Mouse (Mus musculus) CD8-positive naive resting alpha-beta T cell, adult 2 months (primary cell): ENCODE results near the gene Cox14.

ENCODE experiments used
- DNase-seq, 2 experiments: peaks; one replicate each; pipeline ENCODE4 v3.0.0; 2022; ENCODE audit warnings: low read depth in 2 of 2, low spot score in 2 of 2

The Cox14 gene

DNA sequence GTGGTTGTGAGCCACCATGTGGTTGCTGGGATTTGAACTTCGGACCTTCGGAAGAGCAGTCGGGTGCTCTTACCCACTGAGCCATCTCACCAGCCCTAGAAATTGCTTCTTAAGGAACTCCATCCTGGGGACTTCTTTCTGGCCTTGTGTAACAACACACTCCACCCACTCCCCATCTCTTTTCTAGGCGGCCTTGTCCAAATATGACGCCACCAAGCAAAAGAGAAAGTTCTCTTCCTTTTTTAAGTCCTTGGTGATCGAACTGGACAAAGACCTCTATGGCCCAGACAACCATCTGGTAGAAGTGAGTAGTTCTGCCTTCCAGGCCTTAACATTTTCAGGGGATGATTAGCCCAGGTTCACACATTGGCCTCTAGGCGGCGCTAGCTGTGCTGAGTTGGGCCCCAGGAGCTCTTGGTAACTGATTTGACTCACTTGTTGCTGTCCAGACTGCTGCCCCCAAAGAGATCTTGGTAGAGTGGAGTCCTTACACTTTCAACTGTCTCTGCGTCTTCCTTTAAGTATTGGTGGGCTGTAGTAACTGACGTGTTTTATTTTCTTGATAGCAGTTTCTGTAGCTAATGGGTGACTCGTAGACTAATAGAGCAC, 19.9 kb upstream of the Cox14 start, which contains the start of gene Gm17349:
TSS of gene Gm17349 (minus strand) at position 51 of the 609 bp plus-strand sequence.
- peak; percentile 37 to 58 for DNase-seq

DNA sequence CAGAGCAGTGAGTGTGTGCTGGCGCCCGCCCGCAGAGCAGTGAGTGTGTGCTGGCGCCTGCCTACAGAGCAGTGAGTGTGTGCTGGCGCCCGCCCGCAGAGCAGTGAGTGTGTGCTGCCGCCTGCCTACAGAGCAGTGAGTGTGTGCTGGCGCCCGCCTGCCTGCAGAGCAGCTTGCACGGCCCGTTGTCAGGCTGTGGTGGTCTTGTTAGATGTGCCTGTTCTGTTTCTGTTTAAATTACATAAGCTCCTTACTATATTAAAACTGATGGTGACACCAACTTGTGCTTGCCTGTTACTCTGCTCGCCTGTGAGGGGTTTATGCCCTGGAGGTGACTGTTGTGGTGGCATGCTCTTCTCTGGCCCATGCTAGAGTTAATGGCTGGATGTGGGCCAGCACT, 17.2 kb upstream of the Cox14 start:
- no peak for DNase-seq

DNA sequence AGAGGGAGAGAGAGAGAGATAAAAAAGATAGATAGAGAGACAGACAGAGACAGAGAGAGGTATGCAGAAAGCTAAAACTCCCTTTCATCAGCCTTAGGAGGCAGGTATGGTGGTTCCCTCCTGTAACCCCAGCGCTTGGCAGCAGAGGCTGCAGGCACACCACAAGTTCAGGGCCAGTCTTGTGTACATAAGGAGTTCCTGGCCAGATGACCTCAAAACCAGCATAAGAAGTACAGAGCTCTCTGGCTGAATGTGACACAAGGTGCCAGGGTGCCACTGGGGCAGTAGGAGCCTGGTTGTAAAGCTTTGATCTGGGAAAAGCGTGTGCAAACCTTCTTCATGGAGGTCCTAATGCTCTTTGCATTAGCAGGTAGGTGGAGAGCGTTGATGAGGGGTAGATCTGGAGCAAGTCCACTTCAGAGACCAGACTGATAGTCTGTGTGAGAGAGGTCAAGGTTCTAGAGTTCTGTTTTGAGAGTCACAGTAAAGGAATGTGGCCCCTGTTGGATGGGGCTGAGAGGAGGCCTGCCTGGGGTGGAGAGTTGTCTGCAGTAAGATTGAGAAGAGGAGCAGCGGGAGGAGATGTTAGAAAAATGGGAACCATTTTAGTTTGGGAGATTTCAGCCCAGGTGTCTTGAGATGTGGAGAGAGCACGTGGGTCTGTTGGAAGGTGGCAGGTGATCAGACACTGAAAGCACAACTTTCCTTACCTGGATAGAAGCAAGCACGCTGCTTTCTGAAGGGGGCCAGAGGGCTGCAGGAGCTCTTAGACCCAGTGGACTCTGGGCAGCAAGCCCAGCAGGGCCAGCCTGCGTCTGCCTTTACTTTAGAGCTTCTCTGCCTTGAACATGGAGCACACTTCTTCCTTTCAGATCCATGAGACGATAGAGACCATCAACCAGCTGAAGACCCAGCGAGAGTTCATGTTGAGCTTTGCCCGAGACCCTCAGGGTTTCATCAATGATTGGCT, 14.9 kb upstream of the Cox14 start:
- DNase-seq: no peak

DNA sequence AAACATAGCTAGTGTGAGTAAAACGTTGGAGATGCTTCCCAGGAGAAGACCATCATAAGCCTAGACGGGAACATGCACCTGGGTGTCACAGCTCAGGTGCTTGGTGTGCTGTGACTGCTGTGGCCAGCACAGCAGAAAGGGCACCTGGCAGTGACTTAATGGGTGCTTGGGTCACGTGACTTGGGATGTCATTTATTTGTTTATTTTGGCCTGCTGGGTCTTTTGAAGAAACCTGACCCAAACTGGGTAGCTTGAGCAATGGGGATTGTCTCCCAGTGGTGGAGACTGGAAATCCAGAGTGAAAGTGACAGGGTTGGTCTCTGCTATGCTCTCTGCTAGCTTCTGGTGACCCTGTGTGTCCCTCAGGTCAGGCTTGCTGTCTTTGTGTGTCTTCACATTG, 13.9 kb upstream of the Cox14 start:
- DNase-seq: no peak

DNA sequence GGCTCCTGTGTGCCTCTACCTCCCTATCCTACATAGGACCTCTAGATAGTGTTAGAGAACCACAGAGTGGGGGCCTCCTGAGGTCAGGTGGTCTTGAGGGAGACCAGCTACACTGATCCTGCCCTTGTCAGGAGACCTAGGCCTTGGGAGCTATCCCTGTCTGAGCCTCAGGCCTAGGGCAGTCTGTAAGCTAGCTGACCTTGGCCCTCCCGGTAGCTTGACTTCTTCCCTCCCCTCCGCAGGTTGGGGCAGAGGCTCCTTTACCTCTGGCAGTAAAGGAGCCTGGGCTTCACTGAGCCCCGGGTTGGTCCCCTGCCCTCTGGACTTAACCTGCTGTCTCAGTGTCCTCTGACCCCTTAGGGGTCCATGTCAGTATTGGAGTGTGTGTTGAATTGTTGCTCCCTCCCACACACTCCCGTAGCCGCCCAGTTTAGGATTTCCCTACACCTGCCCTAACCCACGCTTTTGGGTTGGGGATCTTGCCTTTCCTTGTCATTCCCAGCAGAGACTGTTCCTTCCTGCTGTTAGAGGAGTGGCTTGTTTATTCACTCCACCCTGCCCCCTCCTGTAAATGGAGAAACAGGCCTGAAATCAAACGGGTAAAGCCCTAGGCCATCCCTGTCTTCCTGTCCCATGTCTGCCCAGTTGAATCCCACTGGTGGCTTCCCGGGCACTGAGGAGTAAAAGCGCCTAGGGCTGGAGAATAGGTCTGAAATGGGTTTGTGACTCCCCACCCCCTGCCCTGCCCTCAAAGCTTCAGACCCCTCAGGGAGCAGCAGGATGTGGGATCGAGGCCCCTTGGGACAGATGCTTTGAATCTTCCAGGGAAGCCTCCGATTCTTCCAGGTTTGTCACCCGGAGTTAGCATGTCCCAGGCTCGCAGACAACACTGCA, 12.5 kb upstream of the Cox14 start:
- no peak for DNase-seq

DNA sequence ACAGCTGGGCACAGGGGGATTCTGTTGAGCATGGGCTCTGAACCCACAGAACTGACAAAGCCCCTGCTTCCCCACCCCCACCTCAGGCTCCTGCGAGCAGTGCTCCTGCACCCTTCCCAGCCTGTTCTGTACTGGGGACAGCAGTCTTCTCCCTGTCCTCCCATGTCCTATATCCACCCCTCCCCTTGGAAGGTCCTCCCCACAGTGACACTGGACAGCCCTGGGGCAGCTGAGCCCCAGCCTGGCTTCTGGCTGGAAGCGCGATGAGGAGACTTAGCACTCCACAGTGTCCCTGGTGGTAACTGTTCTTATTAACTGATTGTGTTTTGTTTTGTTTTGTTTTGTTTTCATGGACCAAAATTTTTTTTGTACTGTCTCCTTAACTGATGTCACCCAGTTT, 11.8 kb upstream of the Cox14 start:
- no peak for DNase-seq

DNA sequence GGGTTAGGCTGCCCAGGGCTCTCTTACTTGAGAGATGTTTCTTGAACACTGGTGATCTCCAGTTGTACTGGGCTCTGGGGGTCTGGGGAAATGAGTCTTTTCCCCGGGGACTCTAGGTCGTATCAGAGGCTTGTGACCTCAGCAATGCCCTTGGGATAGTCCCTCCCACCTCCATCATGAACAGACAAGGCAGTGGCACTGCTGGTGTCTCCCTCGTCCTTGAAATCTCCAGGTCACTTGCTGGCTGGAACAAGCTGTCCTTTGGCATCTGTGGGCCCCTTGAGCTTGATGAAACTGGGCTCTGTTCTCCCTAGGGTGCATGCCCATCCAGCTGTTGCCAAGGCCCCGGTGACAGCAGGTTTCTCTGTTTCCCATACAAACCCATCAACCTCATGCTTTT, 11.2 kb upstream of the Cox14 start:
- no peak for DNase-seq

DNA sequence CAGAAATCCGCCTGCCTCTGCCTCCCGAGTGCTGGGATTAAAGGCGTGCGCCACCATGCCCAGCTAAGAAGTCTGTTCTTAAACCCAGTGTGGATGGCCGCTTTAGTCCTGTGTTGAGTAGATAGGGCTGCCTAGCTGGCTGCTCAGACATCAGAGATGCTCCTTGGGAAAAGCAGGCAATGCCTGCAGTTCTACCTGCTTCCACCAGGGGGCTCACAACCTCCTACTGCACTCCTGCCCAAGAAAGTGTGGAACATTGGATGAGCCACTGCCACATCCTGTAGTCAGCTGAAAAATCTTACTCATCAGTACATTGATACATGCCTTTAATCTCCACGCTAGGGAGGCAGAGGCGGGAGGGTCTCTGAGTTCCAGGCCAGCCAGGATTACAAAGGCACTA, 10.6 kb upstream of the Cox14 start:
- peak; percentile 55 to 68 for DNase-seq

DNA sequence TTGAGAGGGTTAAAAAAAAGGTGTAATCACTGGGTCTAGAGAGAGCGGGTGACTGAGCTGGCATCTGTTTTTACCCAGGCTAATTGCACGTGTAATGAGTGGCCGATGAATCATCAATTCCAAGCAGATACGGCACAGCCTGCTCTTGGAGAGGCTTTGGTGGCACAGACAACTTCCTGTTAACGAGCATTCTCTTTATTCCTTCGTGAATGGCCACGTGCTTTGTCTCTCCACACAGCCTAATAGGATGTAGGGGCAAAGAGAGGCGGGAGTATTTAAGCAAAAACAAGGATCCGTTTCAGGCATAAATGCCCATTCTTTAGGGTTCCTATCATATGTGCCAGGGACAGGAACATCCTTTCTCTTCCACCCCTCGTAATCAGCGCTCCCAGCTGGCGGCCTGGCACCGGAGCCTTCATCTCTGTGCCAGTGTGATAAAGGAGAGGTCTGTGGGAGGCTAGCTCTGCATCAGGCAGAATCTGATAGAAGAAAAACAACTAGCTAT, 10.0 kb upstream of the Cox14 start:
- no peak for DNase-seq

DNA sequence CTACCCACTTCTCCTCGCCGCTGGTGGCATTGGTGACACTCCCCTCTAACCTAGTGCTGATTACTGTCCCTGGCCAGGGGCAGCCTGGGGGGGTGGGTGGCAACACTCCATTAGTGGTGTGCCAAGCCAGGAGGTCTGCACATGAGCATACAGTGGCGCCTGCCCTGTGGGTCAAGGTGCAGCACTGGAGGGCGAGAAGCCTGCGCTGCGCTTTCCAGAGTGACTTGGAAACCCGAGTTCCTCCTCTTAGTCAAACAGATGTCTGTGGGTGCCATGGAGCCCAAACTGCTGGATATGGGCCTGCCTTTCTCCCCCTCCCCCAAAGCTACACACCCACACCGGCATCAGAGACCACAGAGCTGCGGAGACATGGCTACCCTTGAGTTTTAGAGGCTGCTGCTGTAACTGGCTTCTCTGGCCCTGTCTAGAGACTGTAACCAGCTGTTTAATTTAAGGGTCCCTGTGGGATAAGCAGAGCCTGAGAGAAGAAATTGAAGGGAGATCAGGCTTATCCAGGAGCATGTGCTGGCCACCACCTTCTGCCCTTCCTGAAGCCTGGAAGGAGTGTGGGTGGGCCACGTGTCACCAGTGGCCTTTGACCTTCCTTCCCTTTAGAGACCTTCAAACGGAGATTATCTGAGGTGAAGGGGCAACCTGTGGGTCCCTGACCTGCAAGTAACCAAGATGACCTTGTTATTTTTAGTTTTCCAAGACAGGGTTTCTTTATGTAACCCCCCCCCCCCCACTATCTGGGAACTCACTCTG, 9.3 kb upstream of the Cox14 start:
- no peak for DNase-seq

DNA sequence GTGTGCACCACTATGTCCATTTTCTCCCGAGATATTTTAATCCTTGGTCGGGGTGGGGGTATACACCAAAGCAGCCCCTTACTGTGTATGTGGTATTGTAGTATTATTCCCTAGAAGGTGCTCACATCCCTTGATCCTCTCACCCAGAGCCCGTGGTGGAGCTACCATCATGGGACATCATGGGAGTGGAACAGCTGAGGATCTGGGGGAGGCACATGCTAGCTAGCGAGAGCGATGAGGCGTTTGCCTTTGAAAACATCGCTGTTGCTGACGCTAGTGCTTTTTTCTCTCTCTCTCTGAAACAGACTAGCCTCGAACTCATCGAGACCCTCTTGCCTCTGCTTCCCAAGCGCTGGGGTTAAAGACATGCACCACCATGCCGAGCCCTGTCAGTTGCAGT, 8.6 kb upstream of the Cox14 start:
- DNase-seq: no peak

DNA sequence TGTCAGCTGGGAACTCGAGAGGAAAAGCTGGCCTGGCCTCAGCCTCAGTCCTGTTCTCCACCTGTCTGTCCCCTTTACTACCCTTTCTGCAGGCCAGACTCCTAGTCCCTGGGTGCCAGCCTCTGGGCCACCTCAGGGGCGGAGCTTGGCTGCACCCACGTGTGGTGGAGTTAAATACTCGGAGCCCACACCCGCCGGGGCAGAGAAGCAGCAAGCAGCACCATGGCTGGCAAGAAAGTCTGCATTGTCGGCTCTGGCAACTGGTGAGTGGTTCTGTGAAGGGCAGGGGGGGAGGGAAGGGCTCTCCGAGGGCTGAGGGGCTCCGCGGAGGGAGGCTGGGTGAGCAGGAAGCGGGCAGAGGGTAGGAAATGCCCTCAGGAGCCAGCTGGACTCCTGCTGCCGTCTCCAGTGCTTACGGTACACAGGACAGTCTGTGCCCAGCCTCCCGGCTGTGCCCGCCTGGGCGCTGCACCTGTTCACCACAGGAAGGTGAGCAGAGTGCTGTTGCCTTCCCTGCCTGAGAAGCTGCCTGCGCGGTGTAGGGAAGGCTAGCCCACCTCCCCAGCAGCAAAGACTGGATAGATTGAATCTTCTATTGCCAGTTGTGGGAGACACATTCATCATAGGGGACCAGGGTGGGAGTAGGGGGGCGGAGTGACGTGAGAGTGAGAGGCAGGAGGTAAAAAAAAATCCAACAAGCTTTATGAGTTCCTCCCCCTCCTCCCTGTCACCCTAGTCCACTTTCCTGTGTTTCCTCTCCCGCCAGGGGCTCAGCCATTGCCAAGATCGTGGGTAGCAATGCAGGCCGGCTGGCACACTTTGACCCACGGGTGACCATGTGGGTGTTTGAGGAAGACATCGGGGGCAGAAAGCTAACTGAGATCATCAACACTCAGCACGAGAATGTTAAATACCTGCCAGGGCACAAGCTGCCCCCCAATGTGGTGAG, 7.8 kb upstream of the Cox14 start, which contains the start of gene Gpd1:
TSS of gene Gpd1 (plus strand) at position 130 of the 949 bp plus-strand sequence.
- DNase-seq: no peak

DNA sequence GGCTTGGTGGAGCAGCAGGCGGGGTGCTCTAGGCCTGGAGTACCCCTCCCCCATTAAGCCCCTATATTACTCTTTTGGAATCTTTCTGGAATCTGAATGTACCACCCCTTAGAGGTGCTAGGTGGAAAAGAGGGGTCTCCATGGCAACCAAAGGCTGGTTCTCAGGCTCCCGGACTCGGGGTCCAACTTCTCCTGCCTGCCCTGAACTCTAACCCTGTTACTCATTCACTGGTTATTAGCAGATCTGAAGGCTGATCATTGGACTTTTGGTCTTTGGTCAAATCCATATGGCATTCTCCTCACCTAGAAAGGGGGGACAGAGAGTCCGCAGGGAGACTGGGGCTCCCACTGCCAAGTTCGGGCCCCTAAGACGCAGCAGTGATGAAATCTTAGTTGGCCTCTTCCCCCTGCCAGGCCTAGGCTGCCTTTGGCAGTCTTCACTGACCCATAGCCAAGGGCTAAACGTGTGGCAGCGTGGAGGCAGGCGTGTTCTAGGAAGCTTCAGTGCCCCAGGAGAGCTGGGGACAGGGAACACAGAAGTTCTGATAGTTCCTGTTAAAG, 6.9 kb upstream of the Cox14 start:
- DNase-seq: no peak

DNA sequence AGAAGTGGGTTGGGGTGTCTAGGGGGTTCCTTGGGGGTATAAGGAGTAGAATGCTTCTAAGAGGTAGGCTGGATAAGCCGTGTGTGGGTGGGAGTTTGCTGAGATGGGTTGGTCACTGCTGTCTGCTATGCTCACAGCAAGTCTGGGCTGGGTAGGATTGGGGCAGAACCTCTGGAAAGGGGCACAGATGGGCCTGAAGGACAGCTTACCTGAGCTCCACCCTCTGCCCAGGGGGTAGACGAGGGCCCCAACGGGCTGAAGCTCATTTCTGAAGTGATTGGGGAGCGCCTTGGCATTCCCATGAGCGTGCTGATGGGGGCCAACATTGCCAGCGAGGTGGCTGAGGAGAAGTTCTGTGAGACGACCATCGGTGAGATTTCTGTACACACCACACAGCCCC, 5.6 kb upstream of the Cox14 start:
- no peak for DNase-seq

DNA sequence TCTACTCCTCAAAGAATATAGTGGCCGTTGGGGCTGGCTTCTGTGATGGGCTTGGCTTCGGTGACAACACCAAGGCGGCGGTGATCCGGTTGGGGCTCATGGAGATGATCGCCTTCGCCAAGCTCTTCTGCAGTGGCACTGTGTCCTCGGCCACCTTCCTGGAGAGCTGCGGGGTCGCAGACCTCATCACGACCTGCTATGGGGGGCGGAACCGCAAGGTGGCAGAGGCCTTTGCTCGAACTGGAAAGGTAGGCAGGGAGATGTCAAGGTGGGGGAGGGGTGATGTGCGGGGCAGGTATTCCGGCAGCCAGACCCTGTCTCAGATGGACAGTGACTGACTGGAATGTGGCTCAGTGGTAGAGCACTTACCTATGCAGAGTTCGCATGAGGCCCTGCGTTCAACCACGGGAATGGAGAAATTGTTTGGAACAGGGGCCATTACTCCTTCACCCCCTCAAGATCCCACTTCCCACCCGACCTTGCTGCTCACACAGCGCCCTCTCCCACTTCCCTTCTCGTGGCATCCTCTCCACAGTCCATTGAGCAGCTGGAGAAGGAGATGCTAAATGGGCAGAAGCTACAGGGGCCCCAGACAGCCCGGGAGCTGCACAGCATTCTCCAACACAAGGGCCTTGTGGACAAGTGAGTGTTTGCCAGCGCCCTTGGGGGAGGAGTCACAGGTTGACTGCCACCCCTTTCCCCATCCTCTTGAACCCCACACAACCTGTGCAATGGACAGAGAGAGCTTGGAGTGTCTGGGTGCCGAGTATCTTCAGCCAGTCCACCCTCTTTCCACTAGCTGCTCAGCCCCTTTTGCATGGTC, 3.3 kb upstream of the Cox14 start:
- no peak for DNase-seq

DNA sequence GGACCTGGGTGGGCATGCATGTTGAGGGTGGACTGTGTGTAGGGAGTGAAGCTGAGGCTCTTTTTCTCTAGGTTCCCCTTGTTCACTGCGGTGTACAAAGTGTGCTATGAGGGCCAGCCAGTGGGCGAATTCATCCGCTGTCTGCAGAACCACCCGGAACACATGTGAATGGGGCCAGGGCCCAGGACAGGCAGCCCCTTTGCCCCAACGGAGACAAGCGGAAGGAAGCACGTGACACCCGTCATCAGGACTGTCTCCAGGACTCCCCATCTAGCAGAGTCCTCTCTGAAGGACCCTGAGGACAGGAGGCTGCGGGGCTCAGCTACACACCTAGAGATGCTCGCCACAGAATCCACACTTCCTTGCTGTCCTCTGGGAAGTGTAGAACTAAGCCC, 2.3 kb upstream of the Cox14 start:
- no peak for DNase-seq

DNA sequence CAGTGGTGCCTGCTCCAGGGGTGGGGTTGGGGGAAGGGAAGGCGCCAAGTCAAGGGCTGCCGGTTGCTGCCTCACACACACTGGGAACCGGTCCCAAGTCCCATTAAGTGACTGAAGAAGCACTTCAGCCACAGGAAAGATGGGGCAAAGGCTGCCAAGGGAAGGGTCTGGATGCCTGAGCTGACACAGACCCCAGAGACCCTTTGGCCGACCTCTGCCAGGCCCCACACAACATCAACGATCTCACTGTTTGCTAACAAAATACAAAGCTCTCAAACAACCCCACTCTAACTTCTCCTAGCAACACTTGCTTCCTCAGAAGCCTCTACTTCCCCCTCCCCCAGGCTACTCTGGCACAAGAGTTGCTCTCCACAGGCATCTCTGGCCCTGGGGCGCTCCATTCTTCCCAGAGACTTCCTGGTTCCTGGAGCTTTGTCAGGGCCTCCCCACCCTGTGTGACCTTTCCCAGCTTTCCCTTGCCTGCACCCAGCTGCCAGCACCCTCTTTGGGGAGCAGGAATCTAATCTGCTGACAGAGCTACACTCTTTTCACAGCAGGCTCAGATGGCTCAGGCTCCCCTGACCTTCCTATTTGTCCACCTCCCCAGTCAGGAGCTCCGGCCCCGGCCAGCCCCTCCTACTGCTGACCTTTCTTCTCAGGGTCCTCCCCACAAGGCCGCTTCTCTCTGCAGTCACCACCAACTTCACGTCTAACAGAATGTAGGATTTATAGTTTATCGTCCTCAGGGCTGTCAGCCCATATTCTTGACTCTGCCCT, 1.7 kb upstream of the Cox14 start:
- DNase-seq: no peak
